Mouse (Mus musculus) left cerebral cortex, adult 18-20 months (tissue): Measurements from ENCODE around the gene Lrmda. TPM values are rescaled to one million over a fixed set of nuclear protein-coding genes. Genes with fewer than 3 reads are reported as not detected.
A peak's percentile ranks its signal among the peaks of the same experiment; 100 is the strongest.

Experiments used
- DNase-seq, 2 experiments: peaks; one replicate each; pipeline ENCODE4 v3.0.0; 2021 to 2022; ENCODE audit warnings: low spot score in 2 of 2, mixed read lengths in 1 of 2
- total RNA-seq, 2 experiments: library from RNA; stranded (reverse); gene quantifications; 2 replicates each; pipeline ENCODE4 v1.2.3; 2021

Lrmda gene
- total RNA-seq, 2 experiments from 2014 or later = 1.4 to 1.7 TPM

- DNase-seq = no peak
These were observed 676.4 kb downstream of the Lrmda start for GRCm38 (mm10) chr14:22695931-22696365.

- no peak for DNase-seq
These were observed 680.7 kb downstream of the Lrmda start for GRCm38 (mm10) chr14:22700236-22700635.

- no peak for DNase-seq
These were observed 681.2 kb downstream of the Lrmda start for GRCm38 (mm10) chr14:22700690-22701089.

- DNase-seq = no peak
These were observed 688.6 kb downstream of the Lrmda start for GRCm38 (mm10) chr14:22707958-22708701.

- DNase-seq = no peak
These were observed 690.7 kb downstream of the Lrmda start for GRCm38 (mm10) chr14:22710071-22710661.

- no peak for DNase-seq
These were observed 692.9 kb downstream of the Lrmda start for GRCm38 (mm10) chr14:22712388-22712787.

- no peak for DNase-seq
These were observed 696.3 kb downstream of the Lrmda start for GRCm38 (mm10) chr14:22715581-22716378.

GRCm38 (mm10) chr14:22719968-22720367, 700.5 kb downstream of the Lrmda start:
- DNase-seq = no peak

- no peak for DNase-seq
These were observed 702.3 kb downstream of the Lrmda start for GRCm38 (mm10) chr14:22721845-22722244.

- DNase-seq = no peak
These were observed 708.0 kb downstream of the Lrmda start for GRCm38 (mm10) chr14:22727548-22727947.

GRCm38 (mm10) chr14:22728611-22729223, 709.2 kb downstream of the Lrmda start:
- no peak for DNase-seq

GRCm38 (mm10) chr14:22738603-22739002, 719.1 kb downstream of the Lrmda start:
- DNase-seq = no peak

- no peak for DNase-seq
These were observed 723.0 kb downstream of the Lrmda start for GRCm38 (mm10) chr14:22742527-22742926.

- DNase-seq = no peak
These were observed 723.8 kb downstream of the Lrmda start for GRCm38 (mm10) chr14:22743264-22743663.

GRCm38 (mm10) chr14:22744701-22745100, 725.2 kb downstream of the Lrmda start:
- no peak for DNase-seq

GRCm38 (mm10) chr14:22745263-22745881, 725.9 kb downstream of the Lrmda start:
- DNase-seq = no peak

GRCm38 (mm10) chr14:22745882-22746480, 726.5 kb downstream of the Lrmda start:
- DNase-seq = no peak

- no peak for DNase-seq
These were observed 728.3 kb downstream of the Lrmda start for GRCm38 (mm10) chr14:22747816-22748215.

GRCm38 (mm10) chr14:22750409-22750808, 730.9 kb downstream of the Lrmda start:
- no peak for DNase-seq

- DNase-seq = peak; percentile 2 to 40
These were observed 731.8 kb downstream of the Lrmda start for GRCm38 (mm10) chr14:22751290-22751689.

GRCm38 (mm10) chr14:22754633-22755032, 735.1 kb downstream of the Lrmda start:
- DNase-seq = no peak
